Mouse (Mus musculus) embryonic fibroblast, embryonic 13.5 days (primary cell): ENCODE measurements at regions not wholly inside any gene's neighbourhood (a gene's known extent, or its start where the extent isn't known, plus 50 kb on each side); places are given as distances from the start of the nearest gene placed in this dataset.

ENCODE experiments used
- H3K27ac ChIP-seq: 2 replicates; pipeline ENCODE4 v1.5.1; 2012; ENCODE audit warnings: low read length, control low read depth, inconsistent platforms; ENCODE audit not compliant: insufficient read depth
- H3K4me1 ChIP-seq: 2 replicates; pipeline ENCODE4 v1.6.1; 2011; ENCODE audit warnings: low read length; ENCODE audit not compliant: control insufficient read depth, insufficient read depth
- H3K4me3 ChIP-seq: 2 replicates; pipeline ENCODE4 v1.5.1; 2011; ENCODE audit warnings: mild to moderate bottlenecking, control low read depth, low read length; ENCODE audit not compliant: insufficient read depth
- CTCF ChIP-seq: IDR thresholded peaks from 2 replicates; pipeline ENCODE4 v1.5.1; 2011; ENCODE audit warnings: mild to moderate bottlenecking, control low read depth, low read length, moderate library complexity, borderline replicate concordance; ENCODE audit not compliant: insufficient read depth
- POLR2A ChIP-seq: IDR thresholded peaks from 2 replicates; pipeline ENCODE4 v1.6.1; 2011; ENCODE audit warnings: low read depth, mild to moderate bottlenecking, control low read depth, low read length, moderate library complexity

- H3K4me3 ChIP-seq: no peak overlapping the region
- H3K4me1 ChIP-seq: no peaks in the 10 kb centered on the region
- TF ChIP-seq CTCF (no peak), POLR2A (no peak)
- no peak overlapping the region for H3K27ac ChIP-seq
Measured at GRCm38 (mm10) chr5:133045637-133046036, 502.5 kb upstream of the Auts2 start.

GRCm38 (mm10) chr5:133027590-133027989 lies 484.4 kb upstream of the Auts2 start:
- Histone ChIP-seq H3K4me3 (no peak overlapping the region), H3K4me1 (no peaks in the 10 kb centered on the region), H3K27ac (no peak overlapping the region)
- TF ChIP-seq POLR2A: no peak

- no peak for TF ChIP-seq CTCF
- no peak for TF ChIP-seq POLR2A
- Histone ChIP-seq H3K4me3 (no peak overlapping the region), H3K4me1 (no peaks in the 10 kb centered on the region), H3K27ac (no peak overlapping the region)
Measured at GRCm38 (mm10) chr5:133025121-133025520, 482.0 kb upstream of the Auts2 start.

DNA sequence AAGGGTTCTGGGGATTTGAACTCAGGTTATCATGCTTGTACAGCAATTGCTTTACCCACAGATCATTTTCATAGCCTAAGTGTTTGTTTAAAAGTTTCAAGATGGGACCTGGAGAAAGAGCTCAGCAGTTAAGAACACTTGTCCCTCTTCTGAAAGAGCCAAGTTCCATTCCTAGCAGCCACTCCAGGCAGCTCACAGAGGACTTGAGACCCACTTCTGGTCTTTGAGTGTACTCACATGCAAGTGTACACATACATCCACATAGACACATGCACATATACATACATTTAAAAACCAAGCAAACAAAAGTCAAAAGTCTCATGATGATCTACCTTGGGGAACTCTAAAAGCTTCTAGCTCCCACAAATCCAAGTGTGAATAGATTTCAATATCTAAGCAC lies 477.7 kb upstream of the Auts2 start:
- Histone ChIP-seq H3K4me1 (no peaks in the 10 kb centered on the region), H3K4me3 (no peak overlapping the region), H3K27ac (no peak overlapping the region)
- TF ChIP-seq POLR2A (no peak), CTCF (no peak)

GRCm38 (mm10) chr5:133020116-133020515 lies 477.0 kb upstream of the Auts2 start:
- no peaks in the 10 kb centered on the region for H3K4me1 ChIP-seq
- no peak overlapping the region for H3K27ac ChIP-seq
- TF ChIP-seq CTCF: no peak
- no peak for TF ChIP-seq POLR2A
- H3K4me3 ChIP-seq: no peak overlapping the region

- no peak overlapping the region for H3K27ac ChIP-seq
- TF ChIP-seq CTCF: no peak
- no peak for TF ChIP-seq POLR2A
- no peaks in the 10 kb centered on the region for H3K4me1 ChIP-seq
- H3K4me3 ChIP-seq: no peak overlapping the region
Measured at GRCm38 (mm10) chr5:133010624-133011575, 467.8 kb upstream of the Auts2 start.

DNA sequence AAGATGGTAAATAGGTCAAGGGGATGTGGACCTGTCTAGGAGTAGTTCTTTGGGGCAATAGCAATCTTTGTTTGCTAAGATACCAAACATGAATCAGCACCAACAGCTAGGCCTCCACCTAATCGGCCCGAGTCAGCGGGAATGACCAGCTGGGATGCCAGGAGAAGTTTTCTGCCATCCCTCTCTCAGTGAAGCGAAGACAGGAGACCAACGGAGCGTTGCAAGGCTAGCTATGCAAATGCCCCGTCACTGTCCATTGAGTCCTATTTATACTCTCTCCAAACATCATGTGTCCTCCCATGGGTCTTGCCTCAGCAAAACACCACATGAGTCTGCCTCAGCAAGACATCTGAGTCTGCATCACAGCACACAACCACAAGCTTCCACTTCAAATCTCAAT lies 439.7 kb upstream of the Auts2 start:
- H3K4me3 ChIP-seq: no peak overlapping the region
- H3K4me1 ChIP-seq: no peaks in the 10 kb centered on the region
- no peak for TF ChIP-seq POLR2A
- no peak for TF ChIP-seq CTCF
- H3K27ac ChIP-seq: no peak overlapping the region

GRCm38 (mm10) chr5:132979013-132979412 lies 435.9 kb upstream of the Auts2 start:
- no peaks in the 10 kb centered on the region for H3K4me1 ChIP-seq
- TF ChIP-seq POLR2A (no peak), CTCF (no peak)
- H3K4me3 ChIP-seq: no peak overlapping the region
- no peak overlapping the region for H3K27ac ChIP-seq

DNA sequence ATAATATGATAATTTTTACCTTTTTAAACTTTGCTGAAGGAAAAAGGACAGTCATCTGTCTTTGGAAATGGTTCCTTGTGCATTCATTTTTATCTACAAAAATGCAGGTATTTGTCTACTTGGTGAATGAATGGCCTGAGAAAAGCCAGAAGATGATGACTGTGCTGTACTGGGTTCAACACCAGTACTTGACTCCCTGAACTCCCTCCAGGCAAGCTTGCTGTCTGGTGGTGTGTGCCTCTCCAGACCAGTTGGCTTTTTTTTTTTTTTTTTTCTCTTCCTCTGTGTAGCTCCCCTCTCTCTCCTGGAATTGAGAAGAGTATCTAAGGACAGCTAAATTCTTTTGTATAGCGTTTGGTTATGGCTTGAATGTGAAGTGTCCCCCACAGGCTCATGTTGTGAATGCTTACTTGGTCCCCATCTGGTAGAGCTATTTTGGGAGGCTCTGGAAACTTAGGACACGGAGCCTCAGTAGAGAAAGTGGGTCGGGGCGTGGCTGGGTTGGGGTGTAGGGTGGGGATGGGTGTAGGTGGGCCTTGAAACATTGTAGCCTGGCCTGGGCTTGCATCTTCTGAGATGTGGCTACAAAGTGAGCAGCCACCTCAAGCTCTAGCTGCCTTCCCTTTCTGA lies 432.3 kb upstream of the Auts2 start:
- Histone ChIP-seq H3K27ac (no peak overlapping the region), H3K4me1 (no peaks in the 10 kb centered on the region), H3K4me3 (no peak overlapping the region)
- no peak for TF ChIP-seq CTCF
- no peak for TF ChIP-seq POLR2A

DNA sequence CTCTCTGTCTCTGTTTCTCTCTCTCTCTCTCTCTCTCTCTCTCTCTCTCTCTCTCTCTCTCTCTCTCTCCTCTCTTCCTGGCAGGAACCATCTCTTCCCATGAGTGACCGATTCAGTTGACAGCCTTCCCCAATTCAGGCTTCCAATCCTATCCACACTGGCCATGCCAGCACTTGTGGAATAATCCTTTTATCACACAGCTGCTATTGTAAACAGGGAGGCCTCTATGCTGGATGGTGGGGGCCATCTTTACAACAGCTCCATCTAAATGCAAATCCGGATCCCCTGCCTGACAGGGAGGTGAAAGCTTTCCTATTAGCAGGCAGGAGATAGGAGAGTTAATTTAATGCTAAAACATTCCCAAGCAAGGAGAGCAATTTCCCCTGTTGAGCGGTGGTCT lies 431.7 kb upstream of the Auts2 start:
- H3K4me3 ChIP-seq: no peak overlapping the region
- H3K27ac ChIP-seq: no peak overlapping the region
- no peak for TF ChIP-seq CTCF
- no peak for TF ChIP-seq POLR2A
- H3K4me1 ChIP-seq: no peaks in the 10 kb centered on the region
